Mouse (Mus musculus) thymus, adult 2 months (tissue): ENCODE data around the gene Tbc1d25. TPM values are rescaled to one million over a fixed set of nuclear protein-coding genes. Genes with fewer than 3 reads are reported as not detected.

Experiments used
- DNase-seq: peaks from one replicate; pipeline ENCODE4 v3.0.0; 2021
- H3K27ac ChIP-seq: fragments of 200-500 bp; 2 replicates; pipeline ENCODE4 v1.5.1; 2012; ENCODE audit warnings: low read length, control low read depth; ENCODE audit not compliant: control insufficient read depth, insufficient read depth
- H3K27me3 ChIP-seq: fragments of 200-500 bp; 2 replicates; pipeline ENCODE4 v1.6.1; 2012; ENCODE audit warnings: mild to moderate bottlenecking, low read length, moderate library complexity, mixed read lengths; ENCODE audit not compliant: control insufficient read depth, insufficient read depth
- H3K36me3 ChIP-seq: fragments of 200-500 bp; 2 replicates; pipeline ENCODE4 v1.6.1; 2012; ENCODE audit warnings: mild to moderate bottlenecking, low read length, moderate library complexity; ENCODE audit not compliant: control insufficient read depth, insufficient read depth
- H3K4me1 ChIP-seq: fragments of 200-500 bp; replicated peaks from 2 replicates; pipeline ENCODE4 v1.6.1; 2012; ENCODE audit warnings: low read length; ENCODE audit not compliant: control insufficient read depth, insufficient read depth
- H3K4me3 ChIP-seq: fragments of 200-500 bp; 2 replicates; pipeline ENCODE4 v1.5.1; 2012; ENCODE audit warnings: mild to moderate bottlenecking, low read length, control low read depth, moderate library complexity; ENCODE audit not compliant: control insufficient read depth, insufficient read depth
- CTCF ChIP-seq: fragments of 200-500 bp; IDR thresholded peaks from 2 replicates; pipeline ENCODE4 v1.5.1; 2012; ENCODE audit warnings: mild to moderate bottlenecking, control low read depth, low read length, moderate library complexity, borderline replicate concordance; ENCODE audit not compliant: control insufficient read depth, poor library complexity, insufficient read depth; ENCODE audit errors: extremely low read depth
- POLR2A ChIP-seq: fragments of 200-500 bp; IDR thresholded peaks from 2 replicates; pipeline ENCODE4 v1.6.1; 2012; ENCODE audit warnings: mild to moderate bottlenecking, low read length, control low read depth, moderate library complexity; ENCODE audit not compliant: control insufficient read depth, poor library complexity, insufficient read depth; ENCODE audit errors: extremely low read depth
- WGBS: fragments of 180-500 bp; shearing (Covaris S2); methylation state at CpG from one replicate; pipeline ENCODE4 v1.1.7; 2018; 5-methylcytosine and 5-hydroxymethylcytosine counted together
- polyA plus RNA-seq: library from polyadenylated mRNA; depleted of rRNA; stranded (reverse); fragments of >200 nt; gene quantifications from 2 replicates; pipeline ENCODE4 v1.2.3, GENCODE M21; 2012

Gene Tbc1d25
- polyA plus RNA-seq, 1 experiment: 36.3 TPM

GRCm38 (mm10) chrX:8205551-8205950 is 29.6 kb upstream of the Tbc1d25 start:
- no peaks in the 10 kb centered on the region for H3K36me3 ChIP-seq
- WGBS: 65% methylated on average over 7 of the region's 7 CpGs
- no peak for DNase-seq
- TF ChIP-seq CTCF (no peak), POLR2A (no peak)
- no peak overlapping the region for H3K27ac ChIP-seq
- H3K4me3 ChIP-seq: no peak overlapping the region
- H3K27me3 ChIP-seq: no peaks in the 10 kb centered on the region; the same call in 1 of the 2 replicates
- no peaks in the 10 kb centered on the region for H3K4me1 ChIP-seq

- H3K27ac ChIP-seq: no peak overlapping the region
- DNase-seq: no peak
- H3K27me3 ChIP-seq: no peaks in the 10 kb centered on the region; the same call in 1 of the 2 replicates
- TF ChIP-seq CTCF (no peak), POLR2A (no peak)
- no peak overlapping the region for H3K4me3 ChIP-seq
- H3K36me3 ChIP-seq: no peaks in the 10 kb centered on the region
- WGBS: 58% methylated on average over 4 of the region's 4 CpGs
- H3K4me1 ChIP-seq: no peaks in the 10 kb centered on the region
Observed at GRCm38 (mm10) chrX:8205088-8205487, 29.1 kb upstream of the Tbc1d25 start.

DNA sequence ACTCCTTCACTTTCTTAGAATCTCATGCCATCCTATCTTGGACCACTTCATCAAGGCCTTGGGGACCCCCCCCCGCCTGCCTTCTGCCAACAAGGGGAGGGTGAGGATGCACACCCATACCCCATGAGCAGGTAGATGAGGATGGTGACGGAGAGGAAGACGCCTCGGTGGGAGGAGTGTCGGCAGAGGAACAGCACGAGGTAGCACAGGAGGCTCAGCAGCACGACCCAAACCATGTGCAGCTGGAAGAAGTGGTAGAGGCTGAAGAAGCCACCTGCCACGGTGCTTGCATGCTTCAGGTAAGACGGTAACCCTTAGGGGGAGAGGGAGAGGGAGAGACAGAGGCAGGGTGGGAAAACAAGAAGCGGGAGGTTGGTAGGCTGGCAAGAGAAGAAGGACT is 28.1 kb upstream of the Tbc1d25 start:
- H3K4me3 ChIP-seq: no peak overlapping the region
- H3K36me3 ChIP-seq: no peaks in the 10 kb centered on the region
- H3K4me1 ChIP-seq: no peaks in the 10 kb centered on the region
- TF ChIP-seq POLR2A (no peak), CTCF (no peak)
- no peak overlapping the region for H3K27ac ChIP-seq
- H3K27me3 ChIP-seq: no peaks in the 10 kb centered on the region; the same call in 1 of the 2 replicates
- no peak for DNase-seq
- 86% methylated on average over 10 of the region's 10 CpGs for WGBS

DNA sequence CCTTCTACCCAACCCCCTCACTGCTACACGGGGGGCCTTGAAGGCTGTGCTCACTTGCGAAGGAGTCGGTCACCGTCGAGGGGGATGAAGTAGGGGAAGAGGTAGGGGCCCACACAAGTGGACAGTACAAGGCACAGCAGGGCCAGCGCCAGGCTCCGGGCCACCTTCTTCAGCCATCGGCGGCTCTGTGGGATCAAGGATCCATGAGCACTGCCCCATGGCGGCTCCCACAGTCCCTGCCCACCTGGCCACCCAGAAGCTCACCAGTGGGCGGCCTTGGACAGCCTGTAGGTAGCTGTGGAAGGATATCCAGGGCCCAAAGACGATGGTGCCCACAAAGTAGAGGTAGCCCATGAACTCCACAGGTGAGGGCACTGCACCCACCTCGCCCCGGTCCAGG is 27.1 kb upstream of the Tbc1d25 start:
- Histone ChIP-seq H3K36me3 (no peaks in the 10 kb centered on the region), H3K4me3 (no peak overlapping the region), H3K27me3 (no peaks in the 10 kb centered on the region; the same call in 1 of the 2 replicates), H3K27ac (no peak overlapping the region), H3K4me1 (no peaks in the 10 kb centered on the region)
- TF ChIP-seq CTCF (no peak), POLR2A (no peak)
- no peak for DNase-seq
- 93% methylated on average over 11 of the region's 14 CpGs for WGBS

DNA sequence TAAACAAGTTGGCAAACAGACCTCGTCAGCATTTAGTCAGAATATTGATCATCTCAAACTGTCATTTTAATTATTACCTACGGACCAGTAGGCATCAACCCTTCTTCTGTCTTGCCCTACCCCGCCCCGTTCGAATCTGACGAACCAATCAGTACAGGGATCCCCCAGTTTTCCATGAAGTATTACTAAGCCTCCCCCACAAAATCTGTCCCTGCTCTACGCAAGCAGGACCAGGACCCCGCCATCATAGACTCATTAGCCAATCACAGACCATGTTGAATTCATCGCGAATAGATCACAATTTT is 17.4 kb upstream of the Tbc1d25 start, which contains the start of gene Ebp:
TSS of gene Ebp (minus strand) at position 94 of the 305 bp plus-strand sequence.
- no peak within 1 kb of the TSS for H3K27ac ChIP-seq
- TF ChIP-seq POLR2A (no peak), CTCF (no peak)

GRCm38 (mm10) chrX:8192640-8193418 is 16.8 kb upstream of the Tbc1d25 start:
- WGBS: 4% methylated on average over 34 of the region's 38 CpGs
- no peaks in the 10 kb centered on the region for H3K27me3 ChIP-seq
- H3K4me3 ChIP-seq: peak overlapping the region; percentile 95
- peak; percentile 69 for DNase-seq
- H3K4me1 ChIP-seq: peaks cover 11% of the 10 kb centered on the region
- H3K27ac ChIP-seq: no peak overlapping the region
- H3K36me3 ChIP-seq: no peaks in the 10 kb centered on the region
- peak; percentile 43; the same call in 1 of the 2 replicates for TF ChIP-seq POLR2A
- no peak for TF ChIP-seq CTCF

More for the DNA sequence above, 17.4 kb upstream of the Tbc1d25 start, which contains the start of gene Ebp:
- no peaks in the 10 kb centered on the region for H3K27me3 ChIP-seq
- peaks cover 11% of the 10 kb centered on the region for H3K4me1 ChIP-seq
- H3K4me3 ChIP-seq: peak within 1 kb of the TSS; percentile 95
- 9% methylated on average over 10 of the region's 10 CpGs for WGBS
- no peak for DNase-seq
- no peaks in the 10 kb centered on the region for H3K36me3 ChIP-seq

DNA sequence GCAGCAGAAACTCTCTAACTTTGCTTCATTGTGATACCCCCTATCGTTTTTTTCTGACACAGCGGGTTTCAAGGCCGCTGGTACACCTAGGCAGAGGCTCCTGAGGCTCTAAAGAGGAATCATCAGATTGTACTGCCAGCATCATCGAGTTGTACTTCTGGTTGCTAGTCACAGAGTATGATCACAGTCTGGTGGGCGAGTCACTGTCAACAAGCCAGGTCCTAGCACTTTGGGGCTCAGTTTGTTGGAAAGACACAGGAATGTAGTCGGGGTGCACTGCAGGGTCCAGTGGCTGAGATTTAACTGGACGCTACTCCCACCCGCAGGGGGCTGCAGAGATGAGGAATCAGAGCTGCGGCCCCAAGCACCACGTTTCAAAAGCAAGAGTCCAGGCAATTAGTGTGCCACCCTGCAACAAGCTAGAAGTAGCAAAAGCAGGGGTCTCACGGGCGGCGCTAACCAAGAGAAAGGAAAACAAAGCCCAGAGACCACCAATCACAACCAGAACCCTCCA is 16.2 kb upstream of the Tbc1d25 start:
- no peaks in the 10 kb centered on the region for H3K27me3 ChIP-seq
- H3K4me3 ChIP-seq: peak overlapping the region; percentile 95
- under 1% methylated on average over 13 of the region's 13 CpGs for WGBS
- DNase-seq: no peak
- no peaks in the 10 kb centered on the region for H3K36me3 ChIP-seq
- TF ChIP-seq CTCF (no peak), POLR2A (no peak)
- H3K4me1 ChIP-seq: peaks cover 11% of the 10 kb centered on the region
- H3K27ac ChIP-seq: no peak overlapping the region
